Mouse (Mus musculus) embryo, embryonic 10.5 days (tissue): Measurements from ENCODE around the gene Btbd9.
A peak's percentile ranks its signal among the peaks of the same experiment; 100 is the strongest.

Experiments
- DNase-seq: peaks from one replicate; pipeline ENCODE4 v3.0.0-alpha.2; 2015; ENCODE audit warnings: low spot score

The Btbd9 gene

DNA sequence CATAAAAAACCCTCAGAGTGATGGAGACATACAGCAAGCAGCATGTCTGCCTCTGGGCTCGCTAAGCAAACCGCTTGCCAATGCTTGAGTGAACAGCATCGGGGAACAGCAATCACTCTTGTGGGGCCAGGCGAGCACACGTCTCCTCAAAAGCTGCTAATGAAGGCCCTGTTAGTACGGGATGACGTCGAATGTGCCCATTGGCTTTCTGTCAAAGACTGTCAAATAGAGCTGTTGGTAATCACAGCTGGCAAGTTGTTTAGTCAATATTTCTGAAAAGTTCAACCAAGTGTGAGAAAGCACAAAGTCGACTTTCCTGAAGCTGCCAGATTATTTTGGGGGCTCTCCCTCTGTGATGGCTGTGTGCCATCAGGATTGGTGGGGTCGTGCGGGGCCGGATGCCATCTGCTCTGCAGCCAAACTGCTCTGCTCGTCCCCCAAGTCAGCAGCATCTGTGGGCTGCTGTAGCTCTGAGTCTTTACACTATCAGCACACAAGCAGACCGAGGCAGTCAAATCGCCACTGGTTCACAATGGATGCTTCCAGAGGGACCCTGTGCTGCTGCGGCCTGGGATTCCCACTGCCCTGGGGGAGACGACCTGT is 334.5 kb downstream of the Btbd9 start:
- DNase-seq: no peak

DNA sequence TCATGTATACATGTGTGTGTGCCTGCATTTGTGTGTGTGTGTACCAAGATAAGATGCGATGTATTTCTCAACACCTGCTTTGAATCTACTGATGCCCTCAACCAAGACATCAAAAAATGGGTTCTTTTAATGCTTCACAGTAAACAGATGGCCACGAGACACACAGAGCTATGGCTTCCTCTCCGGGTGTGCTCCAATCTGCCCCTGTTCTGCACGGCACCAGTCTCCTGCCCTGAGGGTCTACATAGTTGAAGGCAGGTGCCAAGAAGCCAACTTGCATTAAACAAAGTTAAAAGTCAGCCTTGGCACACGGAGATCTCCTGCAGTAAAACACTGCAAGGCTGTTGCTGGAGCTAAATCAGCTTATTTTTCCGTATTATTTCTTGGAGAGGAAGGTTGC is 335.2 kb downstream of the Btbd9 start:
- no peak for DNase-seq

DNA sequence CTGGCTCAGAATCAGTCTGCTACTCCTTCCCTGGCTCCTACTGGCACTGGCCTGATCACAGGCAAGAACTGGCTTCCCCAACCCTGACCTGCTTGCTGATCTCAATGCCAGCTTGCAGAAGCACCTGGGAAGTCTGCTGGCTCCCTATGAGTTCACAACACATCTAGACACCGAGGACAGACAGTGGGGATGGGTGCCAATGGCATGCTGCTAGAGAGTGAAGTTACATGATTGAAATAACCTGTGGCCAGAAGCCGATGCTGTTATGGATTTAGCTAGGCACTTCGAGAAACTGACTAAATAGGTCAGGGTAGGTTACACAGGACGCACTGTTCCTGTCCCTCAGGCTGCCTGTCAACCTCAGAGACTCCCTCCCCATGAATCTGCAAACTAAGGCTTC is 335.6 kb downstream of the Btbd9 start:
- DNase-seq: no peak

GRCm38 (mm10) chr17:30239458-30239857 is 336.8 kb downstream of the Btbd9 start:
- DNase-seq: no peak

DNA sequence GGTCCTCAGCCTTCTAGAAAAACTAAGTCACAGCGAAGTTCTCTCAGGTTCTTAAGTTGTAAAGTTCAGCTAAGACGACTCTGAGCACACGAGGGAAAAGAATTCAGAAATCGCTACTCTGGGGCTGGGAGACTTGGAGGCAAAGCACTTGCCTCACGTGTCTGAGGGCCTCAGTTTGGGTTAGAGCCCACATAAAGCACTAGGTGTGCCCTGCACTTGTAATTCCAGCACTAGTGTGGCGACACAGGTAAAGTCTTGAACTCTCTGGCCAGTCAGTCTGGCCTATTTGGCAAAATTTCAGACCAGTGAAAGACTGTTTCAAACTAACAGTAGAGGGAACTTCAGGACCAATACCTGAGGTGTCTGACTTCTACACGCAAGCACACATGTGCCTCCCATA is 338.7 kb downstream of the Btbd9 start:
- DNase-seq: no peak

GRCm38 (mm10) chr17:30236611-30237010 is 339.7 kb downstream of the Btbd9 start:
- DNase-seq: no peak

DNA sequence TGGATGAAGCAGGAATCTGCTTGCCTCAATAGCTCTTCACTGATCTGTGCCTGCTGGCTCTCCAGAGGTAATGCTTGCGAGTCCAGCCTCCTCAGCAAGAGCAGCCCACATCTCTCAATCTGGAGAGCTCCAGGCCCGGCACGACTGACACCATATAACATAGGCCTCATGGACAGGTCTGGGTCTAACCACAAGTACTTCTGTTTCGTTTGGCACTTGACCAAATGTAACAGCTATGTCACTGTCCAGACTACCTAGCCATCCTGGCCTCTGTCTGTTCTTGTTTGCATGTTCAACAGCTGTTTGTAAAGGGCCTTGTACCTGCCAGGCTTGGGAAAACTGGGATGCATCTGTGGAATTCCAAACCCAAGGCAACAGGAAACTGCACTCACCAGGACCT is 340.9 kb downstream of the Btbd9 start:
- DNase-seq: no peak

DNA sequence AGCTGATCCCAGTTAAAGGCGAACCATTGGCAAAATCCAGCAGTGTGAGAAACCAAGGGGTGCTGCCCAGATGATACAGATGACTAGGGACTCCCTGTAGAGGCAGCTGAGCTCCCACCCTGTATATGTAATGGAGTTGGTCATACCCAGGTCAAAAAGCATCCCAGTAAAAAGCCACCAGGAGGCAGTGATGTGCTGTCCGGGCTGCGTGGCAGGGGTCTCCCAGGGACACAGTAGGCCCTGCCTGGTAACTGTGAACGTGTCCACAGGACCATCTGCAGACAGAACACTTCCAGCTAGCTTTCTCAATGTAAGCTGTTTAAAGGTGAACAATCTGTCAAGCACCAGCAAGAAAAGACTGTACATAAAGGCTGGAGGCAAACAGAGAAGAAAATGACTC is 343.6 kb downstream of the Btbd9 start:
- peak; percentile 66 for DNase-seq

- no peak for DNase-seq
These were observed 344.8 kb downstream of the Btbd9 start for GRCm38 (mm10) chr17:30231483-30231882.

GRCm38 (mm10) chr17:30230428-30230827 is 345.9 kb downstream of the Btbd9 start:
- no peak for DNase-seq

- DNase-seq: no peak
These were observed 347.7 kb downstream of the Btbd9 start for GRCm38 (mm10) chr17:30228439-30229215.

DNA sequence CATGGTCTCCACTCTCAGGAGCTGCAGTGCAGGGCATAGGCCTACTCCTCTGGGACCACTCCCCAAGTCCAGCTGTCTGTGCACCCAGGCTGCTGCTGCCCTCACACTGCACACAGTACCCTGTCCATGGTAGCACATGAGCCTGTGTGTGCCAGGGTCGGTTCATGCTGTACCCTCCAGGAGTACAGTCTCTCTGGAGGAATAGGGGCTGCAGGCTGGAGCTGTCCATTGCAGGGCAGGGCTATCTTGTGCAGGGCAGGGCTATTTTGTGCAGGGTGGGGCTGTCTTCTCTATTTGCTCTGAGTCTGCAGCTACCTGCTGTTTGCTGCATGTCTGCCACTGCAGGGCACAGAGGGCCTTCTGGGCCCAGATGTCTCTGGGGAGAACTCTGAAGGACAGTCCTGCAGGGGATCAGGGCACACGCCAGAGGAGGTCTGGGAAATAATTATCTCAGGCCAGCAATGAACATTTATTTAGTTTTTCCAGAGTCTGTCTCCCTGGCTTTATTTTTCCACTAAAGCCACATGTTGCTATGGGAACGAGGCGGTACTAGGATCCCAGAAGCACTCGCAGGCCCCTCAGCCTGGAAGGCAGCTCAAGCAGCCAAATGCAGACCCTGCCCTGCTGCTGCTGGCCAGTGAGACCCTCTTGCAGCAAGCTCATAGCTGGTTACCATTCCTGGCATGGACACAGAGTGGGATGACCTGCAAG is 351.1 kb downstream of the Btbd9 start:
- peak; percentile 53 for DNase-seq

GRCm38 (mm10) chr17:30222837-30223236 is 353.5 kb downstream of the Btbd9 start:
- no peak for DNase-seq

DNA sequence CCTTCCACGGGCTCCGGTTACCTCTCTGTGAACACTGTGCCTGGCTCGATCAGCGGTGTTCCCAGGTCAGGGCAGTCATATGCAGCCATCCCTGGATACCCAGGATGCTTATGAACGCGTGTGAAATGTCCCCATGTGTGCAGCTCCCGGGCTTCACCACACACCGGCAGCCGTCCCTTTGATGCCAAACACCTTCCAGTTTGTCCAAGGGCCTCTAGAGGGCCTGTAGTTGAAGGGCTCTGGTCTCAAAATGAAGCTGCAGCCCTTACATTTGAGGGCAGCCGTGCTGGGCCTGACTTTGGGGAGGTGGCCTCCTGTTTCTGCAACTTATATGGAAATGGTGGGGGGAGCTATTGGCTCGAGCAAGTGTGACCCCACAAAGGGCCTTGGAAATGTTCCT is 353.9 kb downstream of the Btbd9 start:
- DNase-seq: no peak

DNA sequence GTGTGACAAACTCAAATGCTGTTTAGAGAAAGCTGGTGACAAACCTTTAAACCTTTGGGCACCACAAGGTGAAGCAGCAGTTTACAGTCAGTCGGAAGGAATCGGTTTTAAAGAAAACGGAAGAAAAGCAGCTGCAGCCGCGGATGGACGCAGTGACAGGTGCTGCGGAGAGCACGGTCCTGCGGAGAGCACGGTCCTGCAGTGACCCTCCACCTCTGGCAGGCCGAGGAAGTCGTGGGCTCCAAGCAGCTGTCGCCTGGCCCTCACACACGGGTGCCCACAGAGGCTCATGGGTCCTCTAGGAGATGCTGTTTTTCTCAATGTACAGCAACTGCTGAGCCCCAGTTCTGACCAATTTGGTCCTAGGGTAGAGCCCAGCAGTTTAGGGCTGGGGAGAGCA is 354.6 kb downstream of the Btbd9 start:
- no peak for DNase-seq

DNA sequence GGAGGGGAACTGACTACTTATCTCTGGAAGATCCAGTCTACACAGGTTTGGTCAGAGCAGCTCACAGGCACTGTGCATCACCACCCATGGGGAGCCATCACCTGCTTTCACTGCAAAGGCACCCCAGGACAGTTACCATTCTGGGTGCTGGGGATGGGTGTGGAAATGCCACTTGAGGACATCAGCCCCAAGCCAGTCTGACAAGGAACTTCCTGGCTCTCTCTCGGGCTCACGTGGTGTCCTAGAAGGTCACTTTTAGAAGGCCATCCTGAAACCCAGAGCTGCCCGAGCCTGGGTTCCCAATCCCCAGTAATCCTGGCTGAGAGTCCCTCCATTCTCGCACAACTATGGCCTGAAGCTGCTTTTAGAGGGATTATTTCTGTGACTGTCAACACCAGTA is 360.5 kb downstream of the Btbd9 start:
- no peak for DNase-seq

DNA sequence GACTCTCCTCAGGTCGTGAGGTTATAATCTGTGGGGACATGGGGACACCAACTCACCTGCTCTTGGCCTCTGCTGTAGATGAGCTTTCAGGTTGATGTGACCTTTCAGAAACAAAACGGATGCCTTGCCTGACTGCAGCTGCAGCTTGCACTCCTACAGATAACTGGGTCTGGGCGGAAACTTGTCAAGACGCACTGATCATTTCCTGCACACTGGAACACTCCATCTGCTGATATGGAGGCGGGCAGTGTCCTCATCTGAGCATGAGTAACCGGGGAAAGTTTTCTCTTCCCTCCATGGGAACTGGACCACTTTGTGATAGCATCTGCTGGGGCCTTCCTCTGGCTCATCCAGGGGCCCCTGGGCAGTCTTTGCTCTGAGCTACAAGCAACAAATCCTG is 361.9 kb downstream of the Btbd9 start:
- no peak for DNase-seq

DNA sequence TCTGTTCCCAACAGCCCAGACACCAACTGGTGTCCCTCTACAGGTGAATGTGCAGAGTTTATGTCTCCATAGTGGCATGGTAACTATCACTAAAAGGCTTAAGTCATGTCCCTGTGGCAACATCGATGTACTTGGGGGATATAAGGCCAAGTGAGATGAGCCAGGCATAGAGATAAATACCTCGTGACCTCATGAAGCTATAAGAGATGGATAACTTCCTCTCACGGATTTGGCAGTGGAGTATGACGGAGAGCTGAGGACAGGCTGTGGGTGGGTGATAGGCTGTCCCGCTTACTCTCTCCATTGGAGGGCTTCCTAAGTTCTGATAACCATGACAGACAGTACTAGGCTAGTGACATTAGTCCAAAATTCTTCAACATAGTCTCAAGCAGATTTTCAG is 362.9 kb downstream of the Btbd9 start:
- DNase-seq: no peak

DNA sequence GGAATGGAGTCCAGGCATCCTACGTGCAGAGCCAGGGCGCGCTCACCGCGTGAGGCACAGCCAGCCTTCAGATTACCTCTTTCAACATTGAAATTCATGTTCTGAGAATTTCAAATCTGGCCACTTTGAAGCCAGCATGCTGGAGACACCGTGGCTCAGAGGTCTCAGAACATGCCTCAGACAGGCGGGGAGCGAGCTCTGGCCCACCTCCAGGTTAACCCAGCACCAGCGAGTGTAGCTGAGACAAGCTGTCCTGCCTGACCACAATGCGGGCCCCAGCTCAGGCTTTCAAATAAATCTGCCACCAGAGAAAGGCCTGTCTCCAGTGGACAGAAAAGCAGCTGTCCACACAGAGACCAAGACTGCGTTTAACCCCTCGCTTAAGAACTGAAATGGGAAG is 363.6 kb downstream of the Btbd9 start:
- no peak for DNase-seq

DNA sequence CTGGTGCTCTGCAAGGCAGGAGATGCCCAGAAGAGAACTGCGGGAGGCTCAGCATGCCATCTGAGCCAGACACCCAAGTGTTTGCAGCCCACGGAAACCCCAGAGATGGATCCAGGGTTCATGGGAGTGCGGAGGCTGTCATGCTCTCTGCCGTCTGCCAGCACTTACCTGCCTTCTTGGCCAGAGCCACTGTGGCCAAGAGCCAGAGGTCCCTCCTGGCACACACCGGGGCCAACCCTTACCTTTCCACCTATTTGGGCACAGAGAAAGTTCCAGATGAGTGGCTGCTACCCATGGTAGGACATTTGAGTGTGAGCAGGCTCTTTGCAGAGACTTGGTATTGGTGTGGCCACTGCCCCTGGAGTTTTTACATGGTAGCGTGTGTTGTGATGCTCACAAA is 365.4 kb downstream of the Btbd9 start:
- DNase-seq: no peak

- no peak for DNase-seq
These were observed 366.0 kb downstream of the Btbd9 start for GRCm38 (mm10) chr17:30210262-30210661.

GRCm38 (mm10) chr17:30205062-30205825 is 371.0 kb downstream of the Btbd9 start:
- no peak for DNase-seq

- no peak for DNase-seq
These were observed 376.0 kb downstream of the Btbd9 start for GRCm38 (mm10) chr17:30200283-30200682.
